ENCODE assay signal across 10 mouse cellular contexts in the genomic region with DNA sequence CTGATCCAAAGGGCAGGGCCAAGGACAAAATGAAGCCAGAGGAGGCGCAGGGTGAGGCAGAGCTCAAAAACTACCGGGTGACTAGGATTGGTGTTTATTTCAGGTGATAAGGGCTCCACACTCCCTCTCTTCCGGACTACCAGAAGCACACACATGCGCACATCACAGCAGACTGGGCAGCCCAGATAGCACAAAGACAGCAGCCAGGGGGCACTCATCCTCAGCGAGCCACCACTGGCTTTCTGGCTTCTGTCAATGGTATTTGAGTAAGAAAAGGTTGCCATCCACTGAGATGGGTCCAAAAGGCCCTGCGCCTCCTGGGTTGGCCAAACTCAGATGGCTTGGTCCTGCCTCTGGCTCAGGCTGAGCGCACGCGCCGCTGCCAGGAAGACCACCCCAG. TPM values are rescaled to one million over a fixed set of nuclear protein-coding genes. Genes with fewer than 3 reads are reported as not detected.
DNase-seq lines count a peak whose midpoint lies in the region; ATAC-seq and TF ChIP-seq lines count a peak whose summit lies in the region.
"Had no signal": no experiment of that assay in that cellular context is flagged by ENCODE, and none has a peak within 500 bp of the region (broad histone marks: within the 10 kb centered on the region; RNA-seq: fewer than 3 reads in every experiment).

No protein-coding gene starts in this region.

- DNase-seq in lung, embryonic 14.5 days, result peak; percentile 47
- DNase-seq in lung, adult 2 months, result no peak
- peak; percentile 62 for DNase-seq in brain, embryonic 14.5 days (ENCODE audit: low read depth)
- DNase-seq in liver, embryonic 13.5 days, result peak; percentile 9
- peak; percentile 48 for DNase-seq in thymus, postnatal 4 days
- DNase-seq in right cerebral cortex, postnatal 14 days, result no peak
- DNase-seq in left cerebral cortex, adult 8-10 months (ENCODE audit: low spot score in 2 of 2), result no peak

- no peak for ATAC-seq in lung, embryonic 14.5 days (ENCODE audit: insufficient read depth)
- ATAC-seq in liver, embryonic 13.5 days (ENCODE audit: low read depth), result peak; percentile 46

- no peak for TF ChIP-seq POLR2A in lung, adult 2 months (IDR thresholded peaks at IDR 0.05; ENCODE audit: borderline replicate concordance, extremely low read depth, low read depth, low read length)
- no peak for TF ChIP-seq POLR2A in brain, embryonic 14.5 days (IDR thresholded peaks at IDR 0.05; ENCODE audit: borderline replicate concordance, extremely low read depth, insufficient read depth, insufficient read length, poor library complexity, severe bottlenecking)

- H3K4me1 ChIP-seq in lung, embryonic 14.5 days (ENCODE audit: insufficient read depth), result no peaks in the 10 kb centered on the region
- H3K4me1 ChIP-seq in lung, adult 2 months (ENCODE audit: control insufficient read depth, insufficient read depth, low read length), result no peaks in the 10 kb centered on the region
- peaks cover 6% of the 10 kb centered on the region for H3K4me1 ChIP-seq in liver, embryonic 13.5 days (replicated peaks)
- H3K4me1 ChIP-seq: limb, embryonic 12.5 days had no signal

- no peak overlapping the region for H3K9ac ChIP-seq in lung, embryonic 14.5 days
- no peak overlapping the region for H3K9ac ChIP-seq in liver, embryonic 13.5 days
- H3K9ac ChIP-seq: embryonic facial prominence, embryonic 13.5 days; limb, embryonic 12.5 days had no signal

- H3K27me3 ChIP-seq in lung, embryonic 14.5 days (ENCODE audit: insufficient read depth, low read length), result no peaks in the 10 kb centered on the region
- peaks cover 6% of the 10 kb centered on the region; the same call in 1 of the 2 replicates for H3K27me3 ChIP-seq in liver, embryonic 13.5 days

- 22% methylated on average over 10 of the region's 10 CpGs for WGBS in lung, embryonic 14.5 days
- 22% methylated on average over 10 of the region's 10 CpGs for WGBS in lung, adult 2 months
- 21% methylated on average over 10 of the region's 10 CpGs for WGBS in liver, embryonic 13.5 days (ENCODE audit: insufficient replicate concordance)

- no peak overlapping the region for H3K4me2 ChIP-seq in lung, embryonic 14.5 days
- H3K4me2 ChIP-seq in liver, embryonic 13.5 days, result peak overlapping the region; percentile 12; the same call in 1 of the 2 replicates
- H3K4me2 ChIP-seq: embryonic facial prominence, embryonic 13.5 days; limb, embryonic 12.5 days had no signal

- H3K36me3 ChIP-seq in lung, embryonic 14.5 days (ENCODE audit: insufficient read depth), result no peaks in the 10 kb centered on the region
- no peaks in the 10 kb centered on the region for H3K36me3 ChIP-seq in liver, embryonic 13.5 days
- H3K36me3 ChIP-seq: embryonic facial prominence, embryonic 13.5 days; limb, embryonic 12.5 days had no signal

- H3K4me3 ChIP-seq in lung, embryonic 14.5 days (ENCODE audit: low read depth, low read length), result no peak overlapping the region
- no peak overlapping the region for H3K4me3 ChIP-seq in lung, adult 2 months (replicated peaks; ENCODE audit: extremely low read depth, low read depth, low read length)
- H3K4me3 ChIP-seq in liver, embryonic 13.5 days (replicated peaks), result no peak overlapping the region
- H3K4me3 ChIP-seq: embryonic facial prominence, embryonic 13.5 days; limb, embryonic 12.5 days had no signal

- TF ChIP-seq CTCF in lung, embryonic 14.5 days (IDR thresholded peaks at IDR 0.05; ENCODE audit: low read depth), result peak; percentile 42; the same call in 1 of the 2 replicates
- no peak for TF ChIP-seq CTCF in lung, adult 2 months (IDR thresholded peaks at IDR 0.05; ENCODE audit: insufficient read depth, low read length)
- peak; percentile 49; the same call in 1 of the 2 replicates for TF ChIP-seq CTCF in brain, embryonic 14.5 days (IDR thresholded peaks at IDR 0.05; ENCODE audit: borderline replicate concordance, extremely low read depth, insufficient read depth, insufficient read length)

- H3K9me3 ChIP-seq in lung, embryonic 14.5 days (ENCODE audit: low read depth, low read length), result no peaks in the 10 kb centered on the region
- H3K9me3 ChIP-seq in liver, embryonic 13.5 days (replicated peaks), result no peaks in the 10 kb centered on the region
- H3K9me3 ChIP-seq: embryonic facial prominence, embryonic 13.5 days; limb, embryonic 12.5 days had no signal

- H3K27ac ChIP-seq in lung, embryonic 14.5 days (ENCODE audit: low read depth), result no peak overlapping the region
- no peak overlapping the region for H3K27ac ChIP-seq in liver, embryonic 13.5 days
- H3K27ac ChIP-seq: embryonic facial prominence, embryonic 13.5 days; limb, embryonic 12.5 days had no signal

RNA-seq across cellular contexts. Expression of a gene that starts 15.7 kb away (rescaled TPM):
- polyA plus RNA-seq in lung, embryonic 14.5 days (2014; fragmentation: Nextera tagmentation; extraction: Ambion mirVana), result not detected in 2 replicates
- polyA plus RNA-seq in lung, adult 2 months (2012; rRNA removed), result not detected in 2 replicates
- polyA plus RNA-seq in brain, embryonic 14.5 days (2012; rRNA removed), result 0.09 and 0.25 TPM in 2 replicates
- not detected in 2 replicates for polyA plus RNA-seq in liver, embryonic 13.5 days (2015; fragmentation: Nextera tagmentation; extraction: Ambion mirVana)
- 1 to 10 TPM in 2 of 4 experiments, under 1 TPM in 2; 0.68 to 1.7 (median 1.1) TPM for total RNA-seq in left cerebral cortex, adult 8-10 months (2022)
- polyA plus RNA-seq: embryonic facial prominence, embryonic 13.5 days; limb, embryonic 12.5 days; spleen, adult 2 months had no signal

Comparison
In these comparisons a context has a peak if more than half of its experiments do, and no peak if none do; other contexts are left out.
1. DNase-seq: peak in lung, embryonic 14.5 days (single experiment), brain, embryonic 14.5 days (single experiment), liver, embryonic 13.5 days (single experiment) and thymus, postnatal 4 days (single experiment); none in lung, adult 2 months (single experiment), right cerebral cortex, postnatal 14 days (single experiment) and left cerebral cortex, adult 8-10 months (0 of 2).